Mouse (Mus musculus) megakaryocyte, embryonic 14.5 days (primary cell): ENCODE data around the gene Whrn.

ENCODE experiments used
- FLI1 ChIP-seq: IDR thresholded peaks from 2 replicates; pipeline ENCODE4 v1.6.1; 2012; ENCODE audit warnings: low read length, inconsistent platforms, mixed read lengths
- GATA1 ChIP-seq: IDR thresholded peaks from 3 replicates; pipeline ENCODE4 v1.6.1; 2012; ENCODE audit warnings: mixed read lengths, low read length, inconsistent platforms, borderline replicate concordance

- TF ChIP-seq GATA1 (no peak), FLI1 (no peak)
Measured at GRCm38 (mm10) chr4:63426308-63426707, 69.5 kb downstream of the Whrn start.
